Mouse (Mus musculus): ENCODE data around the gene Cetn4.

- no peak for TF ChIP-seq CTCF (IDR thresholded peaks at IDR 0.05)
- no peak for TF ChIP-seq POLR2A (IDR thresholded peaks at IDR 0.05; ENCODE audit: insufficient read depth, low read depth, low read length)
Measured at GRCm38 (mm10) chr3:37273092-37273491, 39.4 kb downstream of the Cetn4 start.

Data from heart, adult 2 months (tissue).